Mouse (Mus musculus) hindbrain, embryonic 10.5 days (tissue): ENCODE measurements at regions not wholly inside any gene's neighbourhood (a gene's known extent, or its start where the extent isn't known, plus 50 kb on each side); places are given as distances from the start of the nearest gene placed in this dataset.
"Not testable (repeated sequence)": the region's sequence is repeated elsewhere in the genome, so short reads cannot be mapped to it uniquely, and the experiment has no call there.

ENCODE experiments used
- DNase-seq: peaks from one replicate; pipeline ENCODE4 v3.0.0-alpha.2; 2017; ENCODE audit warnings: low spot score
- H3K27ac ChIP-seq: fragments of 300-500 bp; sonication (generic); 2 replicates; pipeline ENCODE4 v1.5.1; 2016; ENCODE audit warnings: mild to moderate bottlenecking, moderate library complexity
- H3K27me3 ChIP-seq: fragments of 300-500 bp; sonication (generic); 2 replicates; pipeline ENCODE4 v1.6.1; 2016; ENCODE audit warnings: mild to moderate bottlenecking; ENCODE audit not compliant: poor library complexity, insufficient read depth, severe bottlenecking
- H3K36me3 ChIP-seq: fragments of 300-500 bp; sonication (generic); 2 replicates; pipeline ENCODE4 v1.6.1; 2016; ENCODE audit warnings: mild to moderate bottlenecking, moderate library complexity
- H3K4me1 ChIP-seq: fragments of 300-500 bp; sonication (generic); replicated peaks from 2 replicates; pipeline ENCODE4 v1.6.1; 2016; ENCODE audit warnings: mild to moderate bottlenecking
- H3K4me3 ChIP-seq: fragments of 300-500 bp; sonication (generic); 2 replicates; pipeline ENCODE4 v1.5.1; 2016; ENCODE audit warnings: mild to moderate bottlenecking, moderate library complexity
- H3K9me3 ChIP-seq: fragments of 300-500 bp; sonication (generic); 2 replicates; pipeline ENCODE4 v1.6.1; 2016; ENCODE audit warnings: mild to moderate bottlenecking, moderate library complexity
- WGBS: fragments of 180-500 bp; shearing (Covaris S2); methylation state at CpG from one replicate; pipeline ENCODE4 v1.1.7; 2016; 5-methylcytosine and 5-hydroxymethylcytosine counted together

GRCm38 (mm10) chr12:114285082-114285481 lies 741.4 kb downstream of the Adam6a start:
- 90% methylated on average over 1 of the region's 1 CpGs for WGBS
- Histone ChIP-seq H3K27me3 (no peaks in the 10 kb centered on the region), H3K27ac (no peak overlapping the region), H3K36me3 (no peaks in the 10 kb centered on the region), H3K4me3 (no peak overlapping the region), H3K9me3 (peaks cover 56% of the 10 kb centered on the region), H3K4me1 (no peaks in the 10 kb centered on the region)
- DNase-seq = no peak

GRCm38 (mm10) chr12:114287041-114287440 lies 743.3 kb downstream of the Adam6a start:
- DNase-seq = no peak
- Histone ChIP-seq H3K4me1 (no peaks in the 10 kb centered on the region), H3K27me3 (no peaks in the 10 kb centered on the region), H3K27ac (no peak overlapping the region), H3K36me3 (no peaks in the 10 kb centered on the region), H3K9me3 (peaks cover 53% of the 10 kb centered on the region), H3K4me3 (no peak overlapping the region)
- WGBS = 90% methylated on average over 3 of the region's 3 CpGs

GRCm38 (mm10) chr12:114291083-114291482 lies 747.4 kb downstream of the Adam6a start:
- H3K27ac ChIP-seq = no peak overlapping the region
- H3K9me3 ChIP-seq = peaks cover 45% of the 10 kb centered on the region
- no peaks in the 10 kb centered on the region for H3K36me3 ChIP-seq
- DNase-seq = no peak
- H3K4me1 ChIP-seq = no peaks in the 10 kb centered on the region
- 89% methylated on average over 3 of the region's 3 CpGs for WGBS
- no peaks in the 10 kb centered on the region for H3K27me3 ChIP-seq
- H3K4me3 ChIP-seq = no peak overlapping the region

- no peaks in the 10 kb centered on the region for H3K36me3 ChIP-seq
- DNase-seq = no peak
- peaks cover 57% of the 10 kb centered on the region for H3K9me3 ChIP-seq
- no peak overlapping the region for H3K27ac ChIP-seq
- H3K27me3 ChIP-seq = no peaks in the 10 kb centered on the region
- H3K4me1 ChIP-seq = no peaks in the 10 kb centered on the region
- WGBS = 84% methylated on average over 5 of the region's 5 CpGs
- no peak overlapping the region for H3K4me3 ChIP-seq
These were observed 756.1 kb downstream of the Adam6a start for GRCm38 (mm10) chr12:114299771-114300170.

- no peaks in the 10 kb centered on the region for H3K36me3 ChIP-seq
- WGBS = 89% methylated on average over 2 of the region's 2 CpGs
- H3K9me3 ChIP-seq = peaks cover 65% of the 10 kb centered on the region
- no peaks in the 10 kb centered on the region for H3K27me3 ChIP-seq
- no peaks in the 10 kb centered on the region for H3K4me1 ChIP-seq
- no peak for DNase-seq
- H3K27ac ChIP-seq = no peak overlapping the region
- no peak overlapping the region for H3K4me3 ChIP-seq
These were observed 758.0 kb downstream of the Adam6a start for GRCm38 (mm10) chr12:114301728-114302127.

GRCm38 (mm10) chr12:114332552-114332951 lies 788.8 kb downstream of the Adam6a start:
- Histone ChIP-seq H3K4me3 (no peak overlapping the region), H3K27ac (no peak overlapping the region), H3K27me3 (no peaks in the 10 kb centered on the region), H3K4me1 (no peaks in the 10 kb centered on the region), H3K9me3 (peaks cover 23% of the 10 kb centered on the region), H3K36me3 (no peaks in the 10 kb centered on the region)
- no peak for DNase-seq

- no peaks in the 10 kb centered on the region for H3K36me3 ChIP-seq
- H3K9me3 ChIP-seq = peaks cover 72% of the 10 kb centered on the region
- 56% methylated on average over 3 of the region's 3 CpGs for whole genome bisulfite sequencing
- no peaks in the 10 kb centered on the region for H3K27me3 ChIP-seq
- no peak overlapping the region for H3K27ac ChIP-seq
- H3K4me3 ChIP-seq = no peak overlapping the region
- no peak for DNase-seq
- no peaks in the 10 kb centered on the region for H3K4me1 ChIP-seq
These were observed 822.6 kb downstream of the Adam6a start for GRCm38 (mm10) chr12:114366276-114366675.

- DNase-seq, H3K27me3 ChIP-seq, H3K4me1 ChIP-seq, H3K36me3 ChIP-seq, H3K27ac ChIP-seq, H3K4me3 ChIP-seq: not testable (repeated sequence)
- peaks cover 43% of the 10 kb centered on the region for H3K9me3 ChIP-seq
- WGBS = 31% methylated on average over 41 of the region's 43 CpGs
These were observed 835.1 kb downstream of the Adam6a start for GRCm38 (mm10) chr12:114378696-114379350.

- Histone ChIP-seq H3K27ac (no peak overlapping the region), H3K9me3 (peaks cover 43% of the 10 kb centered on the region), H3K27me3 (no peaks in the 10 kb centered on the region), H3K4me1 (no peaks in the 10 kb centered on the region), H3K4me3 (no peak overlapping the region), H3K36me3 (no peaks in the 10 kb centered on the region)
- 71% methylated on average over 2 of the region's 2 CpGs for WGBS
- DNase-seq = no peak
These were observed 847.7 kb downstream of the Adam6a start for GRCm38 (mm10) chr12:114391447-114391846.

- no peak for DNase-seq
- no peaks in the 10 kb centered on the region for H3K4me1 ChIP-seq
- H3K36me3 ChIP-seq = no peaks in the 10 kb centered on the region
- 57% methylated on average over 2 of the region's 2 CpGs for WGBS
- H3K4me3 ChIP-seq = no peak overlapping the region
- H3K9me3 ChIP-seq = peaks cover 40% of the 10 kb centered on the region
- H3K27ac ChIP-seq = no peak overlapping the region
- no peaks in the 10 kb centered on the region for H3K27me3 ChIP-seq
These were observed 862.5 kb downstream of the Adam6a start for GRCm38 (mm10) chr12:114406206-114406605.

- Histone ChIP-seq H3K36me3 (no peaks in the 10 kb centered on the region), H3K4me3 (no peak overlapping the region), H3K27me3 (no peaks in the 10 kb centered on the region), H3K4me1 (no peaks in the 10 kb centered on the region), H3K27ac (no peak overlapping the region), H3K9me3 (peaks cover 42% of the 10 kb centered on the region)
- DNase-seq = no peak
These were observed 890.8 kb downstream of the Adam6a start for GRCm38 (mm10) chr12:114434529-114434928.

GRCm38 (mm10) chr12:114462037-114462436 lies 918.3 kb downstream of the Adam6a start:
- Histone ChIP-seq H3K9me3 (peaks cover 69% of the 10 kb centered on the region), H3K4me1 (no peaks in the 10 kb centered on the region), H3K36me3 (no peaks in the 10 kb centered on the region), H3K27me3 (no peaks in the 10 kb centered on the region), H3K4me3 (no peak overlapping the region), H3K27ac (no peak overlapping the region)
- no peak for DNase-seq
- 87% methylated on average over 5 of the region's 5 CpGs for WGBS

GRCm38 (mm10) chr12:114462566-114462965 lies 918.9 kb downstream of the Adam6a start:
- Histone ChIP-seq H3K27me3 (no peaks in the 10 kb centered on the region), H3K9me3 (peaks cover 69% of the 10 kb centered on the region), H3K36me3 (no peaks in the 10 kb centered on the region), H3K27ac (no peak overlapping the region), H3K4me3 (no peak overlapping the region), H3K4me1 (no peaks in the 10 kb centered on the region)
- DNase-seq = no peak

GRCm38 (mm10) chr12:114468857-114469256 lies 925.1 kb downstream of the Adam6a start:
- no peaks in the 10 kb centered on the region for H3K4me1 ChIP-seq
- DNase-seq = no peak
- no peak overlapping the region for H3K4me3 ChIP-seq
- WGBS = 84% methylated on average over 2 of the region's 2 CpGs
- no peaks in the 10 kb centered on the region for H3K36me3 ChIP-seq
- peaks cover 43% of the 10 kb centered on the region for H3K9me3 ChIP-seq
- no peaks in the 10 kb centered on the region for H3K27me3 ChIP-seq
- no peak overlapping the region for H3K27ac ChIP-seq
